Comparison of ENCODE assay signal across 7 mouse cellular contexts in the genomic region with DNA sequence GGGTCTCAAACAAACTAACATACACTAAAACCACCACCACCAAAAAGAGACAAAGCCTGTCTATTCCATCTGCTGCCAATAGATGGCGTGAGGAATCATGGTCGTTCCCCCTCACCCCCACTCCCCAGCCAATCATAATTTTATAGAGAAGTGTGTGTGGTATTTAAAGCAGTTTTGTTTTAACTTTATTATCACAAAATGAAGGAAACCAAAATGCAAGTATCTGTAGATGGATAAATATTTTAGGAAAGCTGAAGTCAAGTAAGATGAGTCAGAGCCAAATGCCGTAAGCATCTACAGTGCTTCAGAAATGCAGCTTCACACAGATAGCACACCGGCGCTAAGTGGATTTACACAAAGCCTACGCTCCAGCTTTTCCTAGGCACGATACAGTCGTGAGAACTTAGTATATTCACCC.
DNase-seq lines count a peak whose midpoint lies in the region; ATAC-seq and TF ChIP-seq lines count a peak whose summit lies in the region.

No protein-coding gene starts in this region.

- DNase-seq in lung, adult 2 months: no peak
- no peak for DNase-seq in lung, postnatal 25 days (ENCODE audit: low spot score)
- DNase-seq in embryonic facial prominence, embryonic 11.5 days (ENCODE audit: low spot score): peak; percentile 76
- peak; percentile 52 for DNase-seq in induced T-regulatory cell, adult 2 months (ENCODE audit: low read depth)

- H3K4me1 ChIP-seq in lung, adult 2 months (ENCODE audit: control insufficient read depth, insufficient read depth, low read length): no peaks in the 10 kb centered on the region
- H3K4me1 ChIP-seq in bone marrow macrophage, adult 2 months (ENCODE audit: control insufficient read depth, insufficient read depth, low read length): peaks cover 4% of the 10 kb centered on the region
- no peaks in the 10 kb centered on the region for H3K4me1 ChIP-seq in embryonic facial prominence, embryonic 11.5 days (ENCODE audit: control insufficient read depth, insufficient read depth, low read length)

- TF ChIP-seq CTCF in lung, adult 2 months (IDR thresholded peaks at IDR 0.05; ENCODE audit: insufficient read depth, low read length): peak; percentile 48
- peak; percentile 43; the same call in 1 of the 2 replicates for TF ChIP-seq CTCF in bone marrow macrophage, adult 2 months (IDR thresholded peaks at IDR 0.05; ENCODE audit: low read depth, low read length)

- ATAC-seq in embryonic facial prominence, embryonic 11.5 days (replicated peaks; ENCODE audit: insufficient number of reproducible peaks, low FRiP score, low TSS enrichment, low read depth): no peak
- peak; percentile 49; the same call in 1 of the 2 replicates for ATAC-seq in neutrophil, adult 5-6 weeks (ENCODE audit: extremely low read depth, insufficient number of reproducible peaks, low FRiP score, poor library complexity, severe bottlenecking)
- ATAC-seq in monocyte, adult 5-6 weeks (replicated peaks; ENCODE audit: insufficient number of reproducible peaks, low FRiP score, low TSS enrichment, poor library complexity, severe bottlenecking): no peak

- H3K4me3 ChIP-seq in lung, adult 2 months (replicated peaks; ENCODE audit: extremely low read depth, low read depth, low read length): no peak overlapping the region
- H3K4me3 ChIP-seq in bone marrow macrophage, adult 2 months (ENCODE audit: insufficient read depth, low read length): peak overlapping the region; percentile 16; the same call in 1 of the 2 replicates
- no peak overlapping the region for H3K4me3 ChIP-seq in embryonic facial prominence, embryonic 11.5 days (ENCODE audit: low read depth, low read length)

- no peaks in the 10 kb centered on the region for H3K27me3 ChIP-seq in embryonic facial prominence, embryonic 11.5 days (ENCODE audit: control insufficient read depth, insufficient read depth, low read length)

- no peak overlapping the region for H3K4me2 ChIP-seq in embryonic facial prominence, embryonic 11.5 days (ENCODE audit: low read depth, low read length)

- H3K9me3 ChIP-seq in embryonic facial prominence, embryonic 11.5 days (replicated peaks; ENCODE audit: control insufficient read depth, low read length): no peaks in the 10 kb centered on the region

- H3K9ac ChIP-seq in embryonic facial prominence, embryonic 11.5 days (replicated peaks; ENCODE audit: low read length): no peak overlapping the region

- TF ChIP-seq POLR2A in lung, adult 2 months (IDR thresholded peaks at IDR 0.05; ENCODE audit: borderline replicate concordance, extremely low read depth, low read depth, low read length): no peak
- TF ChIP-seq POLR2A in bone marrow macrophage, adult 2 months (IDR thresholded peaks at IDR 0.05; ENCODE audit: borderline replicate concordance, low read depth, low read length): no peak

- H3K27ac ChIP-seq in bone marrow macrophage, adult 2 months (ENCODE audit: insufficient read depth, low read depth, low read length): no peak overlapping the region
- H3K27ac ChIP-seq in embryonic facial prominence, embryonic 11.5 days (replicated peaks; ENCODE audit: low read depth, low read length): no peak overlapping the region

- H3K36me3 ChIP-seq in embryonic facial prominence, embryonic 11.5 days (replicated peaks; ENCODE audit: control insufficient read depth, insufficient read depth, low read depth, low read length): no peaks in the 10 kb centered on the region

- WGBS in lung, adult 2 months: 43% methylated on average over 8 of the region's 8 CpGs
- 25% methylated on average over 8 of the region's 8 CpGs for WGBS in embryonic facial prominence, embryonic 11.5 days

Comparison
In these comparisons a context has a peak if more than half of its experiments do, and no peak if none do; other contexts are left out.
1. DNase-seq: peak in embryonic facial prominence, embryonic 11.5 days (single experiment) and induced T-regulatory cell, adult 2 months (single experiment); none in lung, adult 2 months (single experiment) and lung, postnatal 25 days (single experiment).